Mouse (Mus musculus): Measurements from ENCODE around the gene Wscd2.

The Wscd2 gene

GRCm38 (mm10) chr5:113620130-113620716, 130.1 kb downstream of the Wscd2 start:
- DNase-seq, result peak; percentile 72

GRCm38 (mm10) chr5:113620999-113621398, 130.9 kb downstream of the Wscd2 start:
- no peak for DNase-seq

- DNase-seq, result no peak
These were observed 132.9 kb downstream of the Wscd2 start for GRCm38 (mm10) chr5:113623052-113623451.

GRCm38 (mm10) chr5:113625068-113625467, 134.9 kb downstream of the Wscd2 start:
- DNase-seq, result no peak

GRCm38 (mm10) chr5:113626352-113626751, 136.2 kb downstream of the Wscd2 start:
- DNase-seq, result no peak

GRCm38 (mm10) chr5:113626991-113627390, 136.9 kb downstream of the Wscd2 start:
- no peak for DNase-seq

GRCm38 (mm10) chr5:113627820-113628437, 137.8 kb downstream of the Wscd2 start:
- DNase-seq, result no peak

- DNase-seq, result no peak
These were observed 139.1 kb downstream of the Wscd2 start for GRCm38 (mm10) chr5:113629248-113629647.

- DNase-seq, result no peak
These were observed 140.0 kb downstream of the Wscd2 start for GRCm38 (mm10) chr5:113630116-113630515.

GRCm38 (mm10) chr5:113633037-113633714, 143.0 kb downstream of the Wscd2 start:
- DNase-seq, result no peak

GRCm38 (mm10) chr5:113634024-113634651, 144.0 kb downstream of the Wscd2 start:
- peak; percentile 83 for DNase-seq

- no peak for DNase-seq
These were observed 144.9 kb downstream of the Wscd2 start for GRCm38 (mm10) chr5:113634887-113635610.

- no peak for DNase-seq
These were observed 145.9 kb downstream of the Wscd2 start for GRCm38 (mm10) chr5:113635861-113636565.

GRCm38 (mm10) chr5:113637631-113638030, 147.5 kb downstream of the Wscd2 start:
- DNase-seq, result peak; percentile 69

GRCm38 (mm10) chr5:113638055-113638454, 147.9 kb downstream of the Wscd2 start:
- no peak for DNase-seq

- DNase-seq, result no peak
These were observed 149.0 kb downstream of the Wscd2 start for GRCm38 (mm10) chr5:113639126-113639525.
